Mouse (Mus musculus): Measurements from ENCODE around the gene Filip1l. TPM values are rescaled to one million over a fixed set of nuclear protein-coding genes. Genes with fewer than 3 reads are reported as not detected.

Filip1l gene
- polyA plus RNA-seq, 1 experiment from 2014 or later, result 2.2 TPM

DNA sequence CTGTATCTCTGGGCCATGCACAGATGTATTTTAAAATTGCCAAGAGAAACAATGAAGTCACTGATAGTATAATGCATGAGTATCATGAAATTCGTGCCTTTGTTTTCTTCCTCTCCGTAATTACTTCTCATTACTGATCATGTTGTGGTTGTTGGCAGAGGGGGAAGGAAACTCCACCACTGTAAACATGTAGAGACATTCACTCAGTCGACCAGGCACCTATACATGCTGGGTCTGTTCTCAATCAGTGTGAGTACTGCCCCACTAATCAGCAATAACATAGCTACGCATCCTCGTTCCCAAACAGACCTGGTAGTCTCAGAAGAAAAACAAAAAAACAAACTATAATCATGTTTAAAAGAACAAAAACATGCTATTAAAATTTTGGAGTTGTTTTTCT is 149.9 kb downstream of the Filip1l start:
- H3K4me1 ChIP-seq (ENCODE audit: control insufficient read depth, insufficient read depth, low read length), result no peaks in the 10 kb centered on the region
- 79% methylated on average over 5 of the region's 5 CpGs for WGBS
- no peak for ATAC-seq
- H3K27me3 ChIP-seq (ENCODE audit: control insufficient read depth, insufficient read depth, low read depth, low read length), result no peaks in the 10 kb centered on the region
- no peak overlapping the region for H3K4me2 ChIP-seq (ENCODE audit: low read length)
- H3K36me3 ChIP-seq (ENCODE audit: control insufficient read depth, insufficient read depth, low read length), result no peaks in the 10 kb centered on the region
- H3K27ac ChIP-seq (ENCODE audit: low read length), result no peak overlapping the region
- no peak overlapping the region for H3K9ac ChIP-seq (ENCODE audit: low read depth, low read length)
- H3K9me3 ChIP-seq (replicated peaks; ENCODE audit: control insufficient read depth, low read length, poor library complexity, severe bottlenecking), result no peaks in the 10 kb centered on the region
- no peak overlapping the region for H3K4me3 ChIP-seq (ENCODE audit: low read depth, low read length)

- 94% methylated on average over 4 of the region's 4 CpGs for WGBS
- H3K4me3 ChIP-seq (ENCODE audit: low read depth, low read length), result no peak overlapping the region
Measured at GRCm38 (mm10) chr16:57504728-57505127, 151.8 kb downstream of the Filip1l start.

DNA sequence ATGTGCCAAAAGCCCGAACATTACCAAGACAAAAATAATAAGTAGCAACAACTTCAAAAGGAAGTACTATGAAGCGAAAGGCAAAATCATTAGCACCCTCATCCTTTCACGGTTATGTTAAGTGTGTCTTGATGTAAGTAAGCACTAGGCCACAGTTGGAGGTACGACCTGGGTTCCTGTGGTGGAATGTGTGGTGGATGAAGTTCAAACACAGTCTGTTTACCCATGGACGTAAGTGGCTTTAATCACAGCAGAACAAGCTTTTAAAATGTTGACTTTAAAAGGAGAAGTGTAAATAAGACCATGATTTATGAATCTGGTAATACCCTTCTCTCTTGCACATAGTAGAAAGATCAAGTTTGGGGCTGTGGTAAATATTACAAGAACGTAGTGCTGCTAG is 153.2 kb downstream of the Filip1l start:
- Histone ChIP-seq H3K9me3 (replicated peaks; ENCODE audit: control insufficient read depth, low read length, poor library complexity, severe bottlenecking) (no peaks in the 10 kb centered on the region), H3K4me3 (ENCODE audit: low read depth, low read length) (no peak overlapping the region), H3K4me1 (ENCODE audit: control insufficient read depth, insufficient read depth, low read length) (no peaks in the 10 kb centered on the region), H3K4me2 (ENCODE audit: low read length) (no peak overlapping the region), H3K27me3 (ENCODE audit: control insufficient read depth, insufficient read depth, low read depth, low read length) (no peaks in the 10 kb centered on the region), H3K27ac (ENCODE audit: low read length) (no peak overlapping the region), H3K9ac (ENCODE audit: low read depth, low read length) (no peak overlapping the region), H3K36me3 (ENCODE audit: control insufficient read depth, insufficient read depth, low read length) (no peaks in the 10 kb centered on the region)
- 85% methylated on average over 6 of the region's 6 CpGs for WGBS
- ATAC-seq, result no peak

More at GRCm38 (mm10) chr16:57504728-57505127, 151.8 kb downstream of the Filip1l start:
- no peak overlapping the region for H3K9ac ChIP-seq (ENCODE audit: low read depth, low read length)
- H3K4me1 ChIP-seq (ENCODE audit: control insufficient read depth, insufficient read depth, low read length), result no peaks in the 10 kb centered on the region
- H3K9me3 ChIP-seq (replicated peaks; ENCODE audit: control insufficient read depth, low read length, poor library complexity, severe bottlenecking), result no peaks in the 10 kb centered on the region
- no peaks in the 10 kb centered on the region for H3K36me3 ChIP-seq (ENCODE audit: control insufficient read depth, insufficient read depth, low read length)
- ATAC-seq, result no peak
- no peak overlapping the region for H3K4me2 ChIP-seq (ENCODE audit: low read length)
- H3K27ac ChIP-seq (ENCODE audit: low read length), result no peak overlapping the region
- no peaks in the 10 kb centered on the region for H3K27me3 ChIP-seq (ENCODE audit: control insufficient read depth, insufficient read depth, low read depth, low read length)

DNA sequence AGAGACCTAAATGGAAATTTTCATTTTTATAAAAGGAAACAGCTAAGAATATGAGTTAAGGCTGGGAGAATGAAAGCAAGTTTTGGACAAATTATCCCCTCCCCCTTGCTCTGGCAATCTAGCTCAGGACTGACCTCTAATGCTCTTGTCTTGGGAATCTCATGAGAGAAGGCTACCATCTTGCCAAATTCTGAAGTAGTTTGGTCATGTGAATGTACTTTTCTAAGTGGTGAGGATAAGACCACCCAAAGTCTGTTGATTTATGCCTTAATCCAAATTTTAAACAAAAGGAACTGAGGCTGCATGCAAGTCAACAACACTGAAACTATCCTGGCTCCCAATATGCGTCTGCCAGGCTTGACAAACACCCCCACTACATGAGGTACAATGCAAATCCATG is 155.5 kb downstream of the Filip1l start:
- no peak overlapping the region for H3K4me2 ChIP-seq (ENCODE audit: low read length)
- 93% methylated on average over 1 of the region's 1 CpGs for WGBS
- H3K27me3 ChIP-seq (ENCODE audit: control insufficient read depth, insufficient read depth, low read depth, low read length), result no peaks in the 10 kb centered on the region
- ATAC-seq, result no peak
- no peak overlapping the region for H3K27ac ChIP-seq (ENCODE audit: low read length)
- no peaks in the 10 kb centered on the region for H3K4me1 ChIP-seq (ENCODE audit: control insufficient read depth, insufficient read depth, low read length)
- no peak overlapping the region for H3K9ac ChIP-seq (ENCODE audit: low read depth, low read length)
- H3K4me3 ChIP-seq (ENCODE audit: low read depth, low read length), result no peak overlapping the region
- H3K36me3 ChIP-seq (ENCODE audit: control insufficient read depth, insufficient read depth, low read length), result no peaks in the 10 kb centered on the region
- no peaks in the 10 kb centered on the region for H3K9me3 ChIP-seq (replicated peaks; ENCODE audit: control insufficient read depth, low read length, poor library complexity, severe bottlenecking)

GRCm38 (mm10) chr16:57509099-57509498 is 156.2 kb downstream of the Filip1l start:
- Histone ChIP-seq H3K4me3 (ENCODE audit: low read depth, low read length) (no peak overlapping the region), H3K36me3 (ENCODE audit: control insufficient read depth, insufficient read depth, low read length) (no peaks in the 10 kb centered on the region), H3K4me1 (ENCODE audit: control insufficient read depth, insufficient read depth, low read length) (no peaks in the 10 kb centered on the region), H3K9ac (ENCODE audit: low read depth, low read length) (no peak overlapping the region), H3K27ac (ENCODE audit: low read length) (no peak overlapping the region), H3K9me3 (replicated peaks; ENCODE audit: control insufficient read depth, low read length, poor library complexity, severe bottlenecking) (no peaks in the 10 kb centered on the region), H3K27me3 (ENCODE audit: control insufficient read depth, insufficient read depth, low read depth, low read length) (no peaks in the 10 kb centered on the region), H3K4me2 (ENCODE audit: low read length) (no peak overlapping the region)
- WGBS, result 94% methylated on average over 3 of the region's 3 CpGs
- no peak for ATAC-seq

GRCm38 (mm10) chr16:57513562-57513961 is 160.7 kb downstream of the Filip1l start:
- WGBS, result 91% methylated on average over 7 of the region's 7 CpGs
- Histone ChIP-seq H3K4me3 (ENCODE audit: low read depth, low read length) (no peak overlapping the region), H3K9me3 (replicated peaks; ENCODE audit: control insufficient read depth, low read length, poor library complexity, severe bottlenecking) (no peaks in the 10 kb centered on the region), H3K9ac (ENCODE audit: low read depth, low read length) (no peak overlapping the region), H3K27ac (ENCODE audit: low read length) (no peak overlapping the region), H3K4me1 (ENCODE audit: control insufficient read depth, insufficient read depth, low read length) (no peaks in the 10 kb centered on the region), H3K36me3 (ENCODE audit: control insufficient read depth, insufficient read depth, low read length) (no peaks in the 10 kb centered on the region), H3K27me3 (ENCODE audit: control insufficient read depth, insufficient read depth, low read depth, low read length) (no peaks in the 10 kb centered on the region), H3K4me2 (ENCODE audit: low read length) (no peak overlapping the region)
- ATAC-seq, result no peak

- H3K4me1 ChIP-seq (ENCODE audit: control insufficient read depth, insufficient read depth, low read length), result no peaks in the 10 kb centered on the region
- no peaks in the 10 kb centered on the region for H3K36me3 ChIP-seq (ENCODE audit: control insufficient read depth, insufficient read depth, low read length)
- H3K4me2 ChIP-seq (ENCODE audit: low read length), result no peak overlapping the region
- no peak overlapping the region for H3K9ac ChIP-seq (ENCODE audit: low read depth, low read length)
- no peaks in the 10 kb centered on the region for H3K27me3 ChIP-seq (ENCODE audit: control insufficient read depth, insufficient read depth, low read depth, low read length)
- H3K9me3 ChIP-seq (replicated peaks; ENCODE audit: control insufficient read depth, low read length, poor library complexity, severe bottlenecking), result no peaks in the 10 kb centered on the region
- no peak overlapping the region for H3K4me3 ChIP-seq (ENCODE audit: low read depth, low read length)
- ATAC-seq, result no peak
- WGBS, result 63% methylated on average over 4 of the region's 4 CpGs
- H3K27ac ChIP-seq (ENCODE audit: low read length), result no peak overlapping the region
Measured at GRCm38 (mm10) chr16:57514371-57514770, 161.5 kb downstream of the Filip1l start.

DNA sequence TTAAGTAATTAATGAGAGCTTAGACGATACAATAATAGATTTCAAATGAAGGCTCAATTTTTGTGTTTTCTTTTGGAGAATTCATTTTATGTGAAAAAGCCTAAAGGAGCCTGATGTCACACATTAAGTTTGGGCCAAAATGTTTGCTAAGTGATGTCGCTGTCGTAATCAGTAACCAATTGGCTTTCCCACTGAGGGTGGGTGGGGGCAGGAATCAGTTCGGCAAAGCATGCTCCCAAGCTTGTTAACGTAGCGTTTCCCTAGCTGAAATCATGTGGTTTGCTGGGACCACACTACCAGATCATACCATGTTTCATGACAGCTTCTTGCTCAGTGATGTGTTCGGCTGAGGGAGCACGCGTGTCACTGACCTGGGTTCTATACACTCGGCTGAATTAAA is 162.7 kb downstream of the Filip1l start:
- H3K4me2 ChIP-seq (ENCODE audit: low read length), result no peak overlapping the region
- no peaks in the 10 kb centered on the region for H3K36me3 ChIP-seq (ENCODE audit: control insufficient read depth, insufficient read depth, low read length)
- no peak overlapping the region for H3K9ac ChIP-seq (ENCODE audit: low read depth, low read length)
- H3K27me3 ChIP-seq (ENCODE audit: control insufficient read depth, insufficient read depth, low read depth, low read length), result no peaks in the 10 kb centered on the region
- WGBS, result 88% methylated on average over 10 of the region's 10 CpGs
- ATAC-seq, result no peak
- no peak overlapping the region for H3K4me3 ChIP-seq (ENCODE audit: low read depth, low read length)
- no peak overlapping the region for H3K27ac ChIP-seq (ENCODE audit: low read length)
- no peaks in the 10 kb centered on the region for H3K4me1 ChIP-seq (ENCODE audit: control insufficient read depth, insufficient read depth, low read length)
- H3K9me3 ChIP-seq (replicated peaks; ENCODE audit: control insufficient read depth, low read length, poor library complexity, severe bottlenecking), result no peaks in the 10 kb centered on the region

DNA sequence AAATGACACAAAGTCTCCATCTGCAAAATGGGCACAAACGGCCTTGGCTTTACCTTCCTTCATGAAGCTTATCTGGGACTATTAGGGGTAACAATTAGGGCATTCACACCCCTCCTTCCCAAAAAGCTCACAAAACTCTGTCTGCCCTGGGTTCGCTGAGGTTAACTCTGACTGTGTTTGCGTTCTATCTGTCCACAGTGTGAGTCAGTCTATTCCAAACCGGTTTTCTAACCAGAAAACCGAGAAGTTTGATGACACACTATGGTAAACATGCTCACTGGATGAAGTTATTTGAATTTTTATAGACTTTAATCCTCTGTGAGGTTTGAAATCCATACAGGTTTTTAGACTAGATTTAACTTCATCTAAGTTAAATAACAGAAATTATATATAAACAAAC is 172.2 kb downstream of the Filip1l start:
- 89% methylated on average over 5 of the region's 5 CpGs for WGBS
- Histone ChIP-seq H3K27me3 (ENCODE audit: control insufficient read depth, insufficient read depth, low read depth, low read length) (no peaks in the 10 kb centered on the region), H3K27ac (ENCODE audit: low read length) (no peak overlapping the region), H3K4me2 (ENCODE audit: low read length) (no peak overlapping the region), H3K4me3 (ENCODE audit: low read depth, low read length) (no peak overlapping the region), H3K4me1 (ENCODE audit: control insufficient read depth, insufficient read depth, low read length) (no peaks in the 10 kb centered on the region), H3K36me3 (ENCODE audit: control insufficient read depth, insufficient read depth, low read length) (no peaks in the 10 kb centered on the region), H3K9me3 (replicated peaks; ENCODE audit: control insufficient read depth, low read length, poor library complexity, severe bottlenecking) (no peaks in the 10 kb centered on the region), H3K9ac (ENCODE audit: low read depth, low read length) (no peak overlapping the region)
- ATAC-seq, result no peak

- Histone ChIP-seq H3K9ac (ENCODE audit: low read depth, low read length) (no peak overlapping the region), H3K27me3 (ENCODE audit: control insufficient read depth, insufficient read depth, low read depth, low read length) (no peaks in the 10 kb centered on the region), H3K4me3 (ENCODE audit: low read depth, low read length) (no peak overlapping the region), H3K9me3 (replicated peaks; ENCODE audit: control insufficient read depth, low read length, poor library complexity, severe bottlenecking) (no peaks in the 10 kb centered on the region), H3K36me3 (ENCODE audit: control insufficient read depth, insufficient read depth, low read length) (no peaks in the 10 kb centered on the region), H3K4me2 (ENCODE audit: low read length) (no peak overlapping the region), H3K27ac (ENCODE audit: low read length) (no peak overlapping the region), H3K4me1 (ENCODE audit: control insufficient read depth, insufficient read depth, low read length) (no peaks in the 10 kb centered on the region)
- ATAC-seq, result no peak
- WGBS, result 82% methylated on average over 4 of the region's 4 CpGs
Measured at GRCm38 (mm10) chr16:57525476-57525875, 172.6 kb downstream of the Filip1l start.
